Mouse (Mus musculus): Measurements from ENCODE around the gene Mex3d. TPM values are rescaled to one million over a fixed set of nuclear protein-coding genes. Genes with fewer than 3 reads are reported as not detected.

Gene Mex3d
- polyA plus RNA-seq (2015; fragmentation: Nextera tagmentation; extraction: Ambion mirVana) = 0.32 and 0.60 TPM in 2 replicates

DNA sequence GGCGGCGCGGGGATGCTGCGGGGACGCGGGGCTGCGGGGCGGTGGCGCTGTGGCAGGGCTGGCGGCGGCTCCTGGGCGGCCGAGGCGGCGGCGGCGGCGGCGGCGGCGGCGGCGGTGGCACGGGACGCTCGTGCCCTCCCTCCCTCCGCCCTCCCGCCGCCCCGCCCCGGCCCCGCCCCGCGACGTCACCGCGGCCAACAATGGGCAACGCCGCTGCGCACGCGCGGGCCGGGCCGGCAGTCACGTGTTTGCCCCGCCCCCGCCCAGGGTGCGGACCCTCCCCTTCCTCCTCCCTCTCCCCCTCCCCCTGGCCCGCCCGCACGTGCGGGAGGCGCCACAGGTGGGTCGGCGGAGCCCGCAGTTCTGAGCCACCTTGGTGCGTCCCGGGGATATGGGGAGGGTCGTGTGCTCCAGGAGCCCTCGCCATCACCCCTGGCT, at the start of gene Mex3d:
TSS of gene Mex3d (minus strand) at position 138 of the 438 bp plus-strand sequence.
- ATAC-seq (ENCODE audit: low read depth) = peak; percentile 66
- Histone ChIP-seq H3K4me1 (ENCODE audit: control insufficient read depth, low read depth, low read length) (peaks cover 53% of the 10 kb centered on the region), H3K36me3 (ENCODE audit: control insufficient read depth, insufficient read depth) (peaks cover 13% of the 10 kb centered on the region), H3K27ac (ENCODE audit: low read length) (peak within 1 kb of the TSS; percentile 29; the same call in 1 of the 2 replicates), H3K27me3 (ENCODE audit: control insufficient read depth, insufficient read depth, low read depth, low read length) (peaks cover 6% of the 10 kb centered on the region), H3K4me3 (ENCODE audit: low read depth, low read length) (peak within 1 kb of the TSS; percentile 74), H3K9me3 (replicated peaks; ENCODE audit: control insufficient read depth, low read length) (no peaks in the 10 kb centered on the region), H3K9ac (ENCODE audit: low read depth, low read length) (peak within 1 kb of the TSS; percentile 77), H3K4me2 (ENCODE audit: low read depth, low read length) (peak within 1 kb of the TSS; percentile 99)
- 0% methylated on average over 10 of the region's 61 CpGs for WGBS (ENCODE audit: insufficient replicate concordance)

DNA sequence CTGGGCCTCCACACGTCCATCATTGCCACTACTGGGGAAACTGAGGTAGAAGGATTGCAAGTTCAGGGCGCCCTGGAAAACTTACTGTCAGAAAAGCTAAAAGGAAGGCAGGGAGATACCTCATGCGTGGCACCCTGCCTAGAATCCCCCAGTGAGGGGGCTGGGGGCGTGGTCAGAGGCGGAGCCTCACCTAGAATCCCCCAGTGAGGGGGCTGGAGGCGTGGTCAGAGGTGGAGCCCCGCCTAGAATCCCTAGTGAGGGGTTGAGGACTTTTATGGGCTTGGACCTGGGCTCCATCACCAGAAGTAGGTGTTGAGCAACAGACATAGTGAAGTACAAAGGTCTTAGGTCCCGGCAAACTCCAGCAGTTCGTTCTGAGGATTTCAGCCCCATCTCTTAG, 48.8 kb upstream of the Mex3d start:
- WGBS (ENCODE audit: insufficient replicate concordance) = 17% methylated on average over 9 of the region's 9 CpGs
- no peak overlapping the region for H3K4me3 ChIP-seq (ENCODE audit: low read depth, low read length)
- H3K4me1 ChIP-seq (ENCODE audit: control insufficient read depth, low read depth, low read length) = peaks cover 43% of the 10 kb centered on the region
- peak overlapping the region; percentile 48 for H3K9ac ChIP-seq (ENCODE audit: low read depth, low read length)
- H3K4me2 ChIP-seq (ENCODE audit: low read depth, low read length) = peak overlapping the region; percentile 52
- no peaks in the 10 kb centered on the region for H3K9me3 ChIP-seq (replicated peaks; ENCODE audit: control insufficient read depth, low read length)
- peak overlapping the region; percentile 98 for H3K27ac ChIP-seq (ENCODE audit: low read length)
- H3K27me3 ChIP-seq (ENCODE audit: control insufficient read depth, insufficient read depth, low read depth, low read length) = no peaks in the 10 kb centered on the region
- ATAC-seq (ENCODE audit: low read depth) = no peak
- no peaks in the 10 kb centered on the region for H3K36me3 ChIP-seq (ENCODE audit: control insufficient read depth, insufficient read depth)

DNA sequence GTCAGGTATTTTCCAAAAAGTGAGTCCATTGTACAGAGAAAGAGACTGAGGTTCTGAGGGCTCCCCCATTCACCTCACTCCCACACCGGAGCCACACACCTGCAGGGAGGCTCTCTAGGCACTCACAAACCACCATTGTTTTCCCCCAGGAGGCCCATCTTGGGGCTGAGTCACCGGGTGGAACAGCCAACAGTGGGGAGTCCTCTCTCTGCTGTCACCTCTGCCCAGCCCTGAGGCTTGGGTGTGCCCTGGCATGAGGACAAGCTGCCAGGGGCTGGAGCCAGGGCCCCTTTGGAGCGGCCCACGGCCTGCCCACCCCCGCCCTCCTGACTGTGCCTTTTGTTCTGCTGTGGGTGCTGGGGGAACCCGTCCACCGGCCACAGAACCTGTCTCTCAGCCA, 48.3 kb upstream of the Mex3d start:
- Histone ChIP-seq H3K9me3 (replicated peaks; ENCODE audit: control insufficient read depth, low read length) (no peaks in the 10 kb centered on the region), H3K4me3 (ENCODE audit: low read depth, low read length) (peak overlapping the region; percentile 12), H3K9ac (ENCODE audit: low read depth, low read length) (peak overlapping the region; percentile 48), H3K36me3 (ENCODE audit: control insufficient read depth, insufficient read depth) (no peaks in the 10 kb centered on the region), H3K4me1 (ENCODE audit: control insufficient read depth, low read depth, low read length) (peaks cover 48% of the 10 kb centered on the region), H3K27me3 (ENCODE audit: control insufficient read depth, insufficient read depth, low read depth, low read length) (no peaks in the 10 kb centered on the region), H3K4me2 (ENCODE audit: low read depth, low read length) (peak overlapping the region; percentile 52), H3K27ac (ENCODE audit: low read length) (peak overlapping the region; percentile 98)
- ATAC-seq (ENCODE audit: low read depth) = peak; percentile 16
- 22% methylated on average over 7 of the region's 7 CpGs for WGBS (ENCODE audit: insufficient replicate concordance)

DNA sequence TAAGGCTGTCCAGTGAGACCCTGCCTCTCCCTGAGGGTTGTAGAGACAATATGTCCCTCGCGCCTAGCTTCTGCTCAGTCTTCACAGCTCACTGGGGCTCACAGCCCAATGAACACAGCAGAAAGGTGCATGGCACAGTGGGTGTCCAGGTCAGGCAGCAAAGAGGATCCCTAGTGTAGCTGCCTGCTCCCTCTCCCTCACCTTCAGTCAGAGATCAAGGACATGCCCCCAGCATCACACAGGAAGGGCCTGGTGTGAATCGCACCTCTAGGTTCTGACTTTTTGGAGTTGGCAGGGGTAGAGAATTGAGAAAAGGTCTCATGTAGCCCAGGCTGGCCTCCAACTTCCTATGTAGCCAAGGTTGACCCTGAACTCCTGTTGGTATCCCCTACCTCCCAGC, 47.4 kb upstream of the Mex3d start:
- ATAC-seq (ENCODE audit: low read depth) = no peak
- Histone ChIP-seq H3K4me3 (ENCODE audit: low read depth, low read length) (peak overlapping the region; percentile 96), H3K27ac (ENCODE audit: low read length) (peak overlapping the region; percentile 98), H3K4me1 (ENCODE audit: control insufficient read depth, low read depth, low read length) (peaks cover 48% of the 10 kb centered on the region), H3K36me3 (ENCODE audit: control insufficient read depth, insufficient read depth) (peaks cover 7% of the 10 kb centered on the region), H3K27me3 (ENCODE audit: control insufficient read depth, insufficient read depth, low read depth, low read length) (no peaks in the 10 kb centered on the region), H3K4me2 (ENCODE audit: low read depth, low read length) (peak overlapping the region; percentile 68), H3K9ac (ENCODE audit: low read depth, low read length) (peak overlapping the region; percentile 65), H3K9me3 (replicated peaks; ENCODE audit: control insufficient read depth, low read length) (no peaks in the 10 kb centered on the region)
- WGBS (ENCODE audit: insufficient replicate concordance) = 77% methylated on average over 3 of the region's 3 CpGs

DNA sequence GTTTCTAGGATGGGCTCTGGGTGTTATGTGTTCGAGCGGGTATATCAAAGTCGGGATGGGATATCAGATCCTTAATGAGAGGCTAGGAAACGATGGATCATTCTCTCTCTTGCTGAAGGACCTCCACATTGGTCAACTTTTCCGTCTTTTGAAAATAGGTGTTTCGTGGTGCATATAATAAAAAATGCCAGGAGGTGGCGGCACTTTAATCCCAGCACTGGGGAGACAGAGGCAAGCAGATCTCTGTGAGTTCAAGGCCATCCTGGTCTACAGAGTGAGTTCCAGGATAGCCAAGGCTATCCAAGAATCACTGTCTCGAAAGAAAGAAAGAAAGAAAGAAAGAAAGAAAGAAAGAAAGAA, 46.8 kb upstream of the Mex3d start:
- Histone ChIP-seq H3K4me1 (ENCODE audit: control insufficient read depth, low read depth, low read length) (peaks cover 48% of the 10 kb centered on the region), H3K27me3 (ENCODE audit: control insufficient read depth, insufficient read depth, low read depth, low read length) (no peaks in the 10 kb centered on the region), H3K36me3 (ENCODE audit: control insufficient read depth, insufficient read depth) (peaks cover 13% of the 10 kb centered on the region), H3K27ac (ENCODE audit: low read length) (peak overlapping the region; percentile 98), H3K4me3 (ENCODE audit: low read depth, low read length) (peak overlapping the region; percentile 96), H3K4me2 (ENCODE audit: low read depth, low read length) (peak overlapping the region; percentile 68), H3K9ac (ENCODE audit: low read depth, low read length) (peak overlapping the region; percentile 65), H3K9me3 (replicated peaks; ENCODE audit: control insufficient read depth, low read length) (no peaks in the 10 kb centered on the region)
- WGBS (ENCODE audit: insufficient replicate concordance) = 8% methylated on average over 8 of the region's 8 CpGs
- no peak for ATAC-seq (ENCODE audit: low read depth)

DNA sequence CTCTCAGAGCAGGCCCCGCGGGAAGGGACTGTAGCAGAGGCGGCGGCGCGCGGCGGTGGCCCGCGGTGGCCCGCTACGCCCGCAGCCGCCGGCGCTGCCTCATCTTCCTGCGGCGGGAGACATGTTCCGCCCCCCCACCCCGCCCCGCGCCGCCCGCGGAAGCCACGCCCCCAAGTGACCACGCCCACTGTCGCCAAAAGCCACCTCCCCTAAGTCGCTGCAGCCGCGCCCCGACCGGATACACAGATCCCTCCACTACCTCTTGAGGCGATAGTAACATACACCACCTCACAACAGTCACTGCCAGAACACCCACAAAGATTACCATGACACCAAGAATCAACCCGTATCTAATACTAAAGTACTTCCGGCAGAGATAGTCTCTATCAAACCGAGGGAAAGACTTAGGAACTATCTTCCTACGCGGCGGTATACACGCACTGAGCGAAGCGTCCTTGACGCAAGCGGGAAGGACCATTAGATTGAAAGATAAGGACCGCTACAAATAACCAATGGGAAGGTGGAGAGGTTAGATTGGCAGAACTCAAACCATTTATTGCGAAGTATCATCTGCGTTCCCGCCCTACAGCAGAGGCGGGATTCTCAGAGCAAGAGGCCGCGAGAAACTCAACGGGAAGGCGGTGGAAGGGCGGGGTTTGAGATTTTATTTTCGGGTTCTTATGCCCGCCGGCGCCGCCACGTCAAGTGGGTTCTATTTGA, 46.2 kb upstream of the Mex3d start, which contains the start of gene Tcf3:
TSS of gene Tcf3 (minus strand) at position 135 of the 720 bp plus-strand sequence.
- peak within 1 kb of the TSS; percentile 98 for H3K27ac ChIP-seq (ENCODE audit: low read length)
- H3K4me2 ChIP-seq (ENCODE audit: low read depth, low read length) = peak within 1 kb of the TSS; percentile 72
- ATAC-seq (ENCODE audit: low read depth) = peak; percentile 88
- H3K36me3 ChIP-seq (ENCODE audit: control insufficient read depth, insufficient read depth) = peaks cover 16% of the 10 kb centered on the region
- H3K9ac ChIP-seq (ENCODE audit: low read depth, low read length) = peak within 1 kb of the TSS; percentile 99
- under 1% methylated on average over 56 of the region's 61 CpGs for WGBS (ENCODE audit: insufficient replicate concordance)
- H3K4me1 ChIP-seq (ENCODE audit: control insufficient read depth, low read depth, low read length) = peaks cover 48% of the 10 kb centered on the region
- no peaks in the 10 kb centered on the region for H3K27me3 ChIP-seq (ENCODE audit: control insufficient read depth, insufficient read depth, low read depth, low read length)
- no peaks in the 10 kb centered on the region for H3K9me3 ChIP-seq (replicated peaks; ENCODE audit: control insufficient read depth, low read length)
- peak within 1 kb of the TSS; percentile 96 for H3K4me3 ChIP-seq (ENCODE audit: low read depth, low read length)

DNA sequence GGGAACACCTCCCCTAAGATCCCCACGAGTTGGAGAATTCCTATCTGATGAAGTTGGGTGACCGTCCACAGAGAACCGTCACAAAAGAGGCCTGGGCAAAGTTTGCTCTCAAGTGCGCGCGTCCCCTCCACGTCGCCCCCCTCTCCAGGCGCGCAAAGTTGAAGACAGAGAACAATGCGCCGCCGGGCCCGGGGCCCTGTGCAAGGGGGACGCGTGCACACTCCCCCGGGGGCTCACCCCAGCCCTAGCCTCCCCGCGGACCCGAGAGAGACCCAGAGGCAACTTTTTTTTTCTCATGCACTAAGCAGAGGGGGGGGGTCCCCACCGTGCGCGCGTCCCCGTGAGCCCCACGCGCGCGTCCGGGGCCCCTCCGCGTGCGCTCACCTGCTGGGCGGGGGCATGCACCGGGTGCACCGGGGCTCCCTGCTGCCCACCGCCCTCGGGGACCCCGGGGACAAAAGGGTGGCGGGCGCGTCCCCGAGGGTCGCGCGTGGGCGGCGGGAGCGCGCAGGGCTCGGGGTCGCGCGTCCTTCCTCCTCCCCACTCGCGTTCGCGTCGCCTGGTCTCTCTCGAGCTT, 45.6 kb upstream of the Mex3d start:
- under 1% methylated on average over 53 of the region's 60 CpGs for WGBS (ENCODE audit: insufficient replicate concordance)
- Histone ChIP-seq H3K4me2 (ENCODE audit: low read depth, low read length) (peak overlapping the region; percentile 72), H3K27me3 (ENCODE audit: control insufficient read depth, insufficient read depth, low read depth, low read length) (no peaks in the 10 kb centered on the region), H3K9me3 (replicated peaks; ENCODE audit: control insufficient read depth, low read length) (no peaks in the 10 kb centered on the region), H3K9ac (ENCODE audit: low read depth, low read length) (peak overlapping the region; percentile 99), H3K4me3 (ENCODE audit: low read depth, low read length) (peak overlapping the region; percentile 96), H3K4me1 (ENCODE audit: control insufficient read depth, low read depth, low read length) (peaks cover 46% of the 10 kb centered on the region), H3K27ac (ENCODE audit: low read length) (peak overlapping the region; percentile 98), H3K36me3 (ENCODE audit: control insufficient read depth, insufficient read depth) (peaks cover 22% of the 10 kb centered on the region)
- no peak for ATAC-seq (ENCODE audit: low read depth)

DNA sequence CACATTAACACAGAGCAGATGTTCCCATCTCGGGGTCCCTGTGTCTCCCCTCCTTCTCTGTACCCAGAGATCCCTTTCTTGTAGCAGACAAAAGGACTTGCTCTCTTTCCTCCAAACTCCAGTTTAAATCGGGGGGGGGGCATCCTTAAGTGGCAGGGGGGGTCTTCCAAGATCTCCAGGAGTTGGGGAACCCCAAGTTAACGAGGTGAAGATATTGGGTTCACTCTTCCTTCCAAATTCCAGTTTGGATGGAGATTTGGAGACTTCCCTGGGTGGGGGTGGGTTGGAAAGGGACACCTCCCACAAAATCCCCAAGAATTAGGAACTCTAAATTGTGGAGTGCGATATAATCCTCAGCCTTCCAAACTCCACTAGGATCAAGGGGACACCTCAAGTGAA, 44.9 kb upstream of the Mex3d start:
- no peak for ATAC-seq (ENCODE audit: low read depth)
- WGBS (ENCODE audit: insufficient replicate concordance) = 3% methylated on average over 4 of the region's 4 CpGs
- Histone ChIP-seq H3K9ac (ENCODE audit: low read depth, low read length) (peak overlapping the region; percentile 99), H3K4me1 (ENCODE audit: control insufficient read depth, low read depth, low read length) (peaks cover 43% of the 10 kb centered on the region), H3K4me2 (ENCODE audit: low read depth, low read length) (peak overlapping the region; percentile 72), H3K27ac (ENCODE audit: low read length) (peak overlapping the region; percentile 98), H3K9me3 (replicated peaks; ENCODE audit: control insufficient read depth, low read length) (no peaks in the 10 kb centered on the region), H3K4me3 (ENCODE audit: low read depth, low read length) (peak overlapping the region; percentile 96), H3K27me3 (ENCODE audit: control insufficient read depth, insufficient read depth, low read depth, low read length) (no peaks in the 10 kb centered on the region), H3K36me3 (ENCODE audit: control insufficient read depth, insufficient read depth) (peaks cover 27% of the 10 kb centered on the region)
